Mouse (Mus musculus): Measurements from ENCODE around the gene Zfp963. TPM values are rescaled to one million over a fixed set of nuclear protein-coding genes. Genes with fewer than 3 reads are reported as not detected.

Gene Zfp963
- polyA plus RNA-seq, 1 experiment from 2014 or later, result 5.6 TPM

GRCm38 (mm10) chr8:69777111-69777510, 27.3 kb upstream of the Zfp963 start:
- no peak overlapping the region for H3K27ac ChIP-seq (replicated peaks)
- no peaks in the 10 kb centered on the region for H3K27me3 ChIP-seq (replicated peaks; ENCODE audit: low read depth, poor library complexity, severe bottlenecking)
- no peaks in the 10 kb centered on the region for H3K9me3 ChIP-seq
- peaks cover 22% of the 10 kb centered on the region for H3K4me1 ChIP-seq
- no peak for DNase-seq (ENCODE audit: low spot score)
- H3K36me3 ChIP-seq (replicated peaks), result peaks cover 9% of the 10 kb centered on the region
- no peak overlapping the region for H3K4me3 ChIP-seq
- 65% methylated on average over 12 of the region's 12 CpGs for WGBS

DNA sequence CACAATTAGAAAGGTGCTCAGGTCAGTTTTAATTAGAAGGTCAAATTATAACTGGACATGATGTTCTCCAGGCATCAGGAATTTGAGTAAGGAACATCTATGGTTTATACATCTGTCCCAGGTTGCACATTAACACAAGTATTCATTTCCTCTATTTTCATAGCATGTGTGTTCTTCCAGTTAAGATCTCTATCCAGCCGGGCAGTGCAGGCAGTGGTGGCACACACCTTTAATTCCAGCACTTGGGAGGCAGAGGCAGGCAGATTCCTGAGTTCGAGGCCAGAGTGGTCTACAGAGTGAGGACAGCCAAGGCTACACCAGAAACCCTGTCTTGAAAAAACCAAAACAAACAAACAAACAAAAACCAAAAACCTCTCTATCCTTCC, 25.4 kb upstream of the Zfp963 start:
- peak overlapping the region; percentile 86 for H3K4me3 ChIP-seq
- H3K27me3 ChIP-seq (replicated peaks; ENCODE audit: low read depth, poor library complexity, severe bottlenecking), result no peaks in the 10 kb centered on the region
- DNase-seq (ENCODE audit: low spot score), result no peak
- no peaks in the 10 kb centered on the region for H3K9me3 ChIP-seq
- H3K36me3 ChIP-seq (replicated peaks), result peaks cover 26% of the 10 kb centered on the region
- peaks cover 30% of the 10 kb centered on the region for H3K4me1 ChIP-seq
- WGBS, result 68% methylated on average over 2 of the region's 2 CpGs
- 0 out of 2 replicates have a peak overlapping the region, but pooled peaks have one; percentile 100 for H3K27ac ChIP-seq (replicated peaks)

- Histone ChIP-seq H3K27ac (replicated peaks) (peak within 1 kb of the TSS; percentile 100), H3K9me3 (no peaks in the 10 kb centered on the region), H3K27me3 (replicated peaks; ENCODE audit: low read depth, poor library complexity, severe bottlenecking) (no peaks in the 10 kb centered on the region), H3K36me3 (replicated peaks) (peaks cover 32% of the 10 kb centered on the region), H3K4me1 (peaks cover 33% of the 10 kb centered on the region), H3K4me3 (peak within 1 kb of the TSS; percentile 86)
- DNase-seq (ENCODE audit: low spot score), result peak; percentile 93
- WGBS, result under 1% methylated on average over 41 of the region's 41 CpGs
Observed at GRCm38 (mm10) chr8:69774503-69775148, 24.9 kb upstream of the Zfp963 start, which contains the start of gene Gm20422. Gene Gm20422, minus strand, starts transcription at chr8:69774886.

DNA sequence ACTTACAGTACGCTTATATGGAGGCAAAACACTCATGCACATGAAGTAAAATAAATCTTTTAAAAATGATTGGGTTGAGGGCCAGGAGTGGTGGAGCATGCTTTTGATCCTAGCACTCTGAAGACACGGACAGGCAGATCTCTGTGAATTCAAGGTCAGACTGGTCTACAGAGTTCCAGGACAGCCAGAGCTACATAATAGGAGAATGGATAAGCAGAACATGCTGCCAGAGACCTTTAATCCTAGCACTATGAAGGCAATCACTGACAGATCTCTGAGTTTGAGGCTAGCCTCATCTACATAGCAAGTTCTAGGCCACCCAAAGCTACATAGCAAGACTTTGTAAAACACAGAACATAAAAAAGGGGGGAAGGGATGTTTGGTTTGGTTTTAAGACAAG, 22.3 kb upstream of the Zfp963 start:
- no peak overlapping the region for H3K27ac ChIP-seq (replicated peaks)
- WGBS, result 93% methylated on average over 2 of the region's 2 CpGs
- H3K9me3 ChIP-seq, result peaks cover 4% of the 10 kb centered on the region; the same call in 1 of the 2 replicates
- no peak for DNase-seq (ENCODE audit: low spot score)
- peaks cover 57% of the 10 kb centered on the region for H3K36me3 ChIP-seq (replicated peaks)
- peaks cover 33% of the 10 kb centered on the region for H3K4me1 ChIP-seq
- no peak overlapping the region for H3K4me3 ChIP-seq
- no peaks in the 10 kb centered on the region for H3K27me3 ChIP-seq (replicated peaks; ENCODE audit: low read depth, poor library complexity, severe bottlenecking)

DNA sequence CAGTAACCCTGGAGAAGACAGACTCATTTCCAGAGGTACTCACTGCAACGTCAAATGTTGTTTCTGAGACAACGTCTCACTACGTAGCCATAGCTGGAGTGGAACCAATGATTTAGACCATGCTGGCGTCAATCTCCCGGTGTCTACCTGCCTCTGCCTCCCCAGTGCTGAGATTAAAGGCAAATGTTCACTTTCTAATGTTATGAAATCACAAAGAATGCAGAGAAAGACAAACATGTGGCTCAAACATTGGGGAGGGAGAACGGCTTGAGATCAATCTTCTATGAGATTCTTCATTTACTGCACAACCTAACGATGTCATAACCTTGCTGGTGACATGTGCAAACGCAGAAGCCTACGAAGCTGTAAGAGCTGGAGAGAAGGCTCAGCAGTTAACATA, 21.5 kb upstream of the Zfp963 start:
- H3K9me3 ChIP-seq, result peaks cover 9% of the 10 kb centered on the region; the same call in 1 of the 2 replicates
- 92% methylated on average over 9 of the region's 9 CpGs for WGBS
- H3K4me1 ChIP-seq, result peaks cover 33% of the 10 kb centered on the region
- no peak overlapping the region for H3K4me3 ChIP-seq
- DNase-seq (ENCODE audit: low spot score), result no peak
- no peak overlapping the region for H3K27ac ChIP-seq (replicated peaks)
- H3K36me3 ChIP-seq (replicated peaks), result peaks cover 66% of the 10 kb centered on the region
- no peaks in the 10 kb centered on the region for H3K27me3 ChIP-seq (replicated peaks; ENCODE audit: low read depth, poor library complexity, severe bottlenecking)

DNA sequence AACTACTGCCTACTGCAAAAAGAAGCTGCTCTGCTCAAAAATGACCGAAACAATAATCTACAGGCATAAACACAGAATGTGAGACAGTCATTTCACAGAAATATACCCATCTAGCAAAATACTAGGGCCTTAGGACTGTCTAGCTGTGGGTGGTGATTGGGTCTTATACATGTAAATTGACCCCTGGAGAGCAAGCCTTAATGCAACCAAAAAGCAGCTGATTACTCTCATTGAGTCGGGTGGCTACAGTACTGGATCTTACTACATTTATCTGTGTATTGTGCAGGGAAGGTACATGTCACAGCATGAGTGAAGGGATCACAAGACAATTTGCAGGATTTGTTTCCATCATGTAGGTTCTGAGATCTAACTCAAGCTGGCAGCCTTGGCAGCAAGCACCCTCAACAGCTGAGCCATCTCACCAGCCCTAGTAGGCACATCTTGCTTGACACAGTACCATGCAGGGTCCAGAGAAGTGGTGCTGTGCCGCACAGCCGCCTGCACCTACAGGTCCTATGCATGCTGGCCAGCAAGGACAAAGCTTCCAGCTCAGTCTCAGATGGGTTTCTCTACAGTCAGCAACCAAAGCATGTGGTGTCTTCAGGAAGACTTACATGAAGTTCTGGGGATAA, 12.2 kb upstream of the Zfp963 start:
- Histone ChIP-seq H3K27me3 (replicated peaks; ENCODE audit: low read depth, poor library complexity, severe bottlenecking) (no peaks in the 10 kb centered on the region), H3K9me3 (peaks cover 12% of the 10 kb centered on the region; the same call in 1 of the 2 replicates), H3K4me1 (no peaks in the 10 kb centered on the region), H3K27ac (replicated peaks) (no peak overlapping the region), H3K4me3 (no peak overlapping the region), H3K36me3 (replicated peaks) (peaks cover 95% of the 10 kb centered on the region)
- DNase-seq (ENCODE audit: low spot score), result no peak
- WGBS, result 91% methylated on average over 4 of the region's 4 CpGs

GRCm38 (mm10) chr8:69758316-69758715, 8.5 kb upstream of the Zfp963 start:
- H3K27me3 ChIP-seq (replicated peaks; ENCODE audit: low read depth, poor library complexity, severe bottlenecking), result no peaks in the 10 kb centered on the region
- H3K4me1 ChIP-seq, result no peaks in the 10 kb centered on the region
- 96% methylated on average over 5 of the region's 5 CpGs for WGBS
- DNase-seq (ENCODE audit: low spot score), result no peak
- H3K4me3 ChIP-seq, result no peak overlapping the region
- no peaks in the 10 kb centered on the region for H3K9me3 ChIP-seq
- peaks cover 80% of the 10 kb centered on the region for H3K36me3 ChIP-seq (replicated peaks)
- H3K27ac ChIP-seq (replicated peaks), result no peak overlapping the region

- peaks cover 6% of the 10 kb centered on the region for H3K4me1 ChIP-seq
- H3K4me3 ChIP-seq, result no peak overlapping the region
- WGBS, result 91% methylated on average over 2 of the region's 2 CpGs
- H3K9me3 ChIP-seq, result no peaks in the 10 kb centered on the region
- H3K36me3 ChIP-seq (replicated peaks), result peaks cover 32% of the 10 kb centered on the region
- H3K27me3 ChIP-seq (replicated peaks; ENCODE audit: low read depth, poor library complexity, severe bottlenecking), result no peaks in the 10 kb centered on the region
- no peak for DNase-seq (ENCODE audit: low spot score)
- H3K27ac ChIP-seq (replicated peaks), result no peak overlapping the region
Observed at GRCm38 (mm10) chr8:69752437-69752836, 2.7 kb upstream of the Zfp963 start.

DNA sequence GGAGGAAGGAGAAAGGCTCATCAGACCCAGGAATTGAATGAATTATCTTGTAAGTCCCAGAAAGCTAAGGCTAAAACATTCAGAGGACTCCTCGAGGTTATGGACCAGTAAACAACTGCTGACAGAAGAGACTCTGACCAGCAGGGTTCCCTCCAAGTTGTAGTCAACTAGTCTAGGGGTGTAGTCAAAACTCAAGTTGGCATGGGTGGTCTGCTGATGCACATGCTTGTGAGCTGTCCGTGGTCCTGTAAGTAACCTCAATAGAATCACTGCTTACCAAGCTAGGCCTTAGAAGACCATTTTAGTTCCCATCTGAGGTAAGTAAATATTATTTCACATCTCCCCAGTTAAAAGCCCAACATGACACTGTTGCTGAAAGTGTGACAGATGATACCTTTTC, 8.5 kb downstream of the Zfp963 start:
- H3K27ac ChIP-seq (replicated peaks), result no peak overlapping the region
- no peak overlapping the region for H3K4me3 ChIP-seq
- no peaks in the 10 kb centered on the region for H3K9me3 ChIP-seq
- no peaks in the 10 kb centered on the region for H3K4me1 ChIP-seq
- no peaks in the 10 kb centered on the region for H3K27me3 ChIP-seq (replicated peaks; ENCODE audit: low read depth, poor library complexity, severe bottlenecking)
- DNase-seq (ENCODE audit: low spot score), result no peak
- WGBS, result 79% methylated on average over 2 of the region's 2 CpGs
- H3K36me3 ChIP-seq (replicated peaks), result peaks cover 24% of the 10 kb centered on the region

DNA sequence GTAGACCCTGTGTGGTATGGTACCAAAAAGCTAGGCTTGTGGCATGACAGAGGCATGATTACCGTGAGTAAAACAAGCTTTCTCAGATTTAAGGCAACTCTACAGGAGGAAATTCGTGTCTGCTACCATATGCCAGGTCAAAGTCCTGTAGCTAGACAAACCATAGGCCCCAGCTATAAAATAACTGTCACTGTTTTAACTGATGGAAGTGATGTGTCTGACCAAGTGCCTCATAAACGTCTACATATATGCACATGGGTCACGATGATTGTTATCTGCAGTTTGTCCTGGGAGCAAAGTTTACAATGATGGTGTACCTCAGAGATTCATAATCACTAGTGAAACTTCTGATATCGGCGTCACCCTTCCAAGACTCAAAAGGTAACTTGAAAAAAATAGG, 9.0 kb downstream of the Zfp963 start:
- peaks cover 24% of the 10 kb centered on the region for H3K36me3 ChIP-seq (replicated peaks)
- 83% methylated on average over 6 of the region's 6 CpGs for WGBS

DNA sequence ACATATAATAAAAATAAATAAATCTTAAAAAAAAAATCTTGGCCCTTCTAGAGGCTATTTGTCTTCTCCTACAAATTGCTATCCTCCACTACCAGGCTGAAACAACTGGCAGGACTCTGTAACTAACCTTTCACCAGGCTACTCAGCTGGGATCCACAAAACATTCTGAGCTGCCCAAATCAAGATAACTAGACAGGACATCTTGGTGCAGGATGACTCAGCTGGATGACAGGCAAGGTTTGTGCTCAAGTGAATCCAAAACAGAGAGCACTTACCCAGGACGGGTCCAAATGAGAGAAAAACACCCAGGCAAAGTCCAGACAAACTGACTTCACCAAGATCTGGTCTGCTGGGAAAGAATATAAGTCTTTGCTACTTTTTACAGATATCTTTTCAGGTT, 14.3 kb downstream of the Zfp963 start:
- no peak overlapping the region for H3K27ac ChIP-seq (replicated peaks)
- no peaks in the 10 kb centered on the region for H3K9me3 ChIP-seq
- 74% methylated on average over 1 of the region's 1 CpGs for WGBS
- H3K4me1 ChIP-seq, result no peaks in the 10 kb centered on the region
- no peak for DNase-seq (ENCODE audit: low spot score)
- H3K27me3 ChIP-seq (replicated peaks; ENCODE audit: low read depth, poor library complexity, severe bottlenecking), result no peaks in the 10 kb centered on the region
- no peak overlapping the region for H3K4me3 ChIP-seq
- no peaks in the 10 kb centered on the region for H3K36me3 ChIP-seq (replicated peaks)

More for the DNA sequence above, 9.0 kb downstream of the Zfp963 start:
- Histone ChIP-seq H3K4me3 (no peak overlapping the region), H3K27me3 (replicated peaks; ENCODE audit: low read depth, poor library complexity, severe bottlenecking) (no peaks in the 10 kb centered on the region), H3K27ac (replicated peaks) (no peak overlapping the region), H3K4me1 (no peaks in the 10 kb centered on the region), H3K9me3 (no peaks in the 10 kb centered on the region)
- DNase-seq (ENCODE audit: low spot score), result no peak

DNA sequence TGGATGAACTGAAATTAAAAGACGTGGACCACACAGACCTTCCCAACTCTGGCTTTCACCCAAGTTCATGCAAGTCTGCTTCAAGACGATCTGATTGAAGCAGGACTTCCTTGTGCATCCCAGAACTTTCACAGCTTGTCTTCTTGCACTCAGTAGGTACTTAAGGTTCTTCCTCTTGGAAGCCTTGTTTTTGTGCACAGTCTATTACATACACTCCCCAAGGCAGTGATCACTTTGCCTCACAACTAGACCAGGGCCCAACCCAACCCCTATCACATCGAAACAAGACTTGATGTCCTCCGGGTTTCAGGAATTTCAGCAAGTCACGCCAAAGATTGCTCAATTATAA, 32.6 kb downstream of the Zfp963 start:
- Histone ChIP-seq H3K4me3 (peak overlapping the region; percentile 97), H3K27me3 (replicated peaks; ENCODE audit: low read depth, poor library complexity, severe bottlenecking) (no peaks in the 10 kb centered on the region), H3K9me3 (no peaks in the 10 kb centered on the region), H3K4me1 (peaks cover 15% of the 10 kb centered on the region), H3K36me3 (replicated peaks) (peaks cover 19% of the 10 kb centered on the region), H3K27ac (replicated peaks) (peak overlapping the region; percentile 99)
- DNase-seq (ENCODE audit: low spot score), result no peak
- 45% methylated on average over 5 of the region's 5 CpGs for whole genome bisulfite sequencing
